Mouse (Mus musculus): Measurements from ENCODE around the gene Gria3. TPM values are rescaled to one million over a fixed set of nuclear protein-coding genes. Genes with fewer than 3 reads are reported as not detected.

Gria3 gene
- polyA plus RNA-seq (2012; rRNA removed), result 4.4 and 8.4 TPM in 2 replicates

DNA sequence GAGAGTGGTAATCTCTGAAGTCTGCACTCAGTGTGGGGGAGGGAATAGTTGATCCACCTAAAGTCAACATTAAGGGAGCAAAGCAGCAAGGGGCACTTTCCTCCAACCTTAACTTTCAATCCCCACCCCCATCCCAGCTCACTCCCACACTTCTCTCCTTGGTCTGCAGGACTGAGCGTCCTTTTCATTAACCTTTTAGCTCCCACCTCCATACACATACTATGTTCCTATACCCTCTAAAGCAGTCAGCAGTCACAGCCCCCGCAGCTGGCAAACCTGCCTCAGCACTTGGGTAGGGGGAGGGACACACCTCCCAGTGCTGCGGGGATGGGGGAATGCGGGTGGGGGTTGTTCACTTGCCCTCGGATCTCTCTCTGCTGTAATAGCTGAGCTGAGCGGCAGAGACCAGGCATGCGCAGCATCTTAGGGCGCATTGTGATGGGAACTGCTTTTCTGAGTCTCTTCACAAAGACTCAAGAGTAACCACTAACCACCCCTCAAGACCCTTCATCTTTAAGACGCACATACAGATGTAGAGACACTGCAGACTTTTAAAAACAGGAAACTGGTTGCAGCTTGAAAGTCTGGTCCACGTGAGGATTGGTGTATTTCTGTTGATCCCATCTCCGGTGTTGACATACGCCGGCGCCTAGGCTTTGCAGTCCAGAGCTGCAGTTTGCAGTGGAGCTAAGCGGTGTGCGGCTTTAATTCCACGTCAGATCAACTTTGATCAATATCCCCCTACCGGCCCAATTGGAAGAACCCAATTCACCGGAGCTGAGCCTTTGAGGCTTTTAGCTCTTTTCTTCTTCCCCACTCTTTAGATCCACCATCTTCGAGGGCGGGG, at the start of gene Gria3:
Gene Gria3, plus strand, starts transcription at position 797 of the 847 bp plus-strand sequence.

Data from central nervous system, embryonic 11.5 days (tissue).